Mouse (Mus musculus) embryonic facial prominence, embryonic 12.5 days (tissue): ENCODE measurements around the gene Glod4. TPM values are rescaled to one million over a fixed set of nuclear protein-coding genes. Genes with fewer than 3 reads are reported as not detected.

Experiments used
- polyA plus RNA-seq: library from polyadenylated mRNA; unstranded; fragments of >200 nt; fragmentation: Nextera tagmentation; extraction: Ambion mirVana; gene quantifications from 2 replicates; pipeline ENCODE4 v1.2.1, GENCODE M21; 2016

Gene Glod4
- polyA plus RNA-seq, 1 experiment from 2014 or later: 126 TPM

Other genes with a start within 250 kb of the Glod4 start
- gene 1700016K19Rik, start 243.8 kb downstream of the Glod4 start, polyA plus RNA-seq: 0.29 and 1.0 TPM in 2 replicates
- 63.2 and 64.5 TPM in 2 replicates for gene Rflnb, start 215.9 kb downstream of the Glod4 start, polyA plus RNA-seq
- 44.1 and 45.9 TPM in 2 replicates for gene Vps53, start 64.1 kb downstream of the Glod4 start, polyA plus RNA-seq
- 26.8 and 27.5 TPM in 2 replicates for gene Fam57a, start 64.1 kb downstream of the Glod4 start, polyA plus RNA-seq
- 0.72 and 0.87 TPM in 2 replicates for gene Dbil5, start 26.1 kb downstream of the Glod4 start, polyA plus RNA-seq
- 34.5 TPM in 2 replicates for gene Gemin4, start 26.1 kb downstream of the Glod4 start, polyA plus RNA-seq
- gene Mrm3, start within 50 bp of the Glod4 start, polyA plus RNA-seq: 26.3 and 27.6 TPM in 2 replicates
- 72.1 and 77.9 TPM in 2 replicates for gene Nxn, start 155.4 kb upstream of the Glod4 start, polyA plus RNA-seq
- gene Timm22, start 163.2 kb upstream of the Glod4 start, polyA plus RNA-seq: 142 TPM in 2 replicates